Mouse (Mus musculus): ENCODE results near the gene Gm20219. TPM values are rescaled to one million over a fixed set of nuclear protein-coding genes. Genes with fewer than 3 reads are reported as not detected.
A peak's percentile ranks its signal among the peaks of the same experiment; 100 is the strongest.
"Not testable (repeated sequence)": the region's sequence is repeated elsewhere in the genome, so short reads cannot be mapped to it uniquely, and the experiment has no call there.

Gm20219 gene
- polyA plus RNA-seq, 1 experiment from 2014 or later: 0.08 TPM

DNA sequence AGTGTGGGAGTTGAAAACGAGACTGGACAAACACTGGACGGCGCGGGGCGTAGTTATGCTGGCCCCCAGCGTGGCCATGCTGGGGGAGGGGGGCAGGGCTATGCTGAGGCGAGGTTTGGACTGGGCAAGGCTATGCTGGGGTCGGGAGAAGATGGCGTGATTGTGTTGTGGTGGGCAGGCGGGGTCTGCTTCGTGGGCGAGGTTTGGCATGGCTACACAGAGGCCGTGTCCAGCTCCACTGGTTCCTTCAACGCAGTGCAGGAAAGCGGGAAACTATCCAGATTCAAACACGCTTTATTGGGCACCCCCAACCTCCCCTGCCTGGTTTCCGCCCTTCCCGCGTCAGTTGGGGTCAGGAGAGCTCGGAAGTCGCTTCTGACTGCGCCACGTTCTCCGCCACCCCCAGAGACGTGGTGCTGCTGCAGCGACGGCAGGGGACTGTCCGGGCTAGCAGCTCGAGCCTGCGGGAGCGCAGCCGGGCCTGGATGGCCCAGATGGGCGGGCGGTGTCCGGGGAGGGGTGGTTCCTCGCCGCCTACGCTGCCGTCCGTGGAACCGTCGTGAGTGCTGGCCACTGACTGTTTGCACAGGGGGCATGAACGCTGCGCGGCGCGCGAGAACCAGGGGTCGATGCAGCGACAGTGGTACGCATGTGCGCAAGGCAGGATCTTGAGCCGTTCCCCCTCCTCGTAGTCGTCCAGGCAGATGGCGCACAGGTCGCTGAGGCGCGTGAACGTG, 43.0 kb downstream of the Gm20219 start:
- H3K27ac ChIP-seq: no peak overlapping the region
- H3K4me2 ChIP-seq: peak overlapping the region; percentile 14; the same call in 1 of the 2 replicates
- no peak for ATAC-seq (ENCODE audit: low read depth)
- 7% methylated on average over 60 of the region's 60 CpGs for WGBS (ENCODE audit: insufficient replicate concordance)
- peaks cover 20% of the 10 kb centered on the region for H3K4me1 ChIP-seq (replicated peaks)
- H3K9me3 ChIP-seq (replicated peaks): no peaks in the 10 kb centered on the region
- peak overlapping the region; percentile 12; the same call in 1 of the 2 replicates for H3K4me3 ChIP-seq (replicated peaks)
- H3K9ac ChIP-seq: no peak overlapping the region
- DNase-seq: no peak
- no peaks in the 10 kb centered on the region for H3K36me3 ChIP-seq
- H3K27me3 ChIP-seq: peaks cover 79% of the 10 kb centered on the region

DNA sequence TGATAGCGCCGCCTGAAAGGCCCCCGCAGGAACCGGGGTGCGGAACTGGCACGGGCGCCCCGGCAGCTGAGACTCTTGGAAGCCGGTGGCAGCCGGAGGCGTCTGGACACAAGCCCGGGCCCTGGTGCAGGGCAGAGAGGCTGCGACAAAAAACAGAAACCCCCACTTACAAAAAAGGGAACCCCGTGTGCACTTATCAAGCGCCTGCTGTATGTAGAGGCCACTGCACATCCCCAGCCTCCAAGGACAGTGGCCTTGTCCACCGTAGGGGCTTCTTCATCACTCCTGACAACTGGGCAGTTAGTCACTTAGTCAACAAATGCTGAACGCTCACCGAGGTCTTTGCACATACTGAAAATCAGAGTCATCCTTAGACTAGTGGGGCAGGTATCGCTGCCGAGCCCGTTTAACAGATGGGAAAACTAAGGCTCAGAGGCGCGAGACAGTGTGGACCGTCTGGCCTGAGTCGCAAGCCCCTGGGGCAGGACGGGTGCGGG, 43.7 kb downstream of the Gm20219 start:
- H3K27ac ChIP-seq: no peak overlapping the region
- no peak overlapping the region for H3K4me3 ChIP-seq (replicated peaks)
- H3K9ac ChIP-seq: no peak overlapping the region
- WGBS (ENCODE audit: insufficient replicate concordance): 20% methylated on average over 27 of the region's 27 CpGs
- ATAC-seq (ENCODE audit: low read depth) (no peak), DNase-seq (no peak)
- peaks cover 15% of the 10 kb centered on the region for H3K4me1 ChIP-seq (replicated peaks)
- H3K4me2 ChIP-seq: peak overlapping the region; percentile 34; the same call in 1 of the 2 replicates
- H3K27me3 ChIP-seq: peaks cover 73% of the 10 kb centered on the region
- H3K9me3 ChIP-seq (replicated peaks): no peaks in the 10 kb centered on the region
- H3K36me3 ChIP-seq: no peaks in the 10 kb centered on the region

DNA sequence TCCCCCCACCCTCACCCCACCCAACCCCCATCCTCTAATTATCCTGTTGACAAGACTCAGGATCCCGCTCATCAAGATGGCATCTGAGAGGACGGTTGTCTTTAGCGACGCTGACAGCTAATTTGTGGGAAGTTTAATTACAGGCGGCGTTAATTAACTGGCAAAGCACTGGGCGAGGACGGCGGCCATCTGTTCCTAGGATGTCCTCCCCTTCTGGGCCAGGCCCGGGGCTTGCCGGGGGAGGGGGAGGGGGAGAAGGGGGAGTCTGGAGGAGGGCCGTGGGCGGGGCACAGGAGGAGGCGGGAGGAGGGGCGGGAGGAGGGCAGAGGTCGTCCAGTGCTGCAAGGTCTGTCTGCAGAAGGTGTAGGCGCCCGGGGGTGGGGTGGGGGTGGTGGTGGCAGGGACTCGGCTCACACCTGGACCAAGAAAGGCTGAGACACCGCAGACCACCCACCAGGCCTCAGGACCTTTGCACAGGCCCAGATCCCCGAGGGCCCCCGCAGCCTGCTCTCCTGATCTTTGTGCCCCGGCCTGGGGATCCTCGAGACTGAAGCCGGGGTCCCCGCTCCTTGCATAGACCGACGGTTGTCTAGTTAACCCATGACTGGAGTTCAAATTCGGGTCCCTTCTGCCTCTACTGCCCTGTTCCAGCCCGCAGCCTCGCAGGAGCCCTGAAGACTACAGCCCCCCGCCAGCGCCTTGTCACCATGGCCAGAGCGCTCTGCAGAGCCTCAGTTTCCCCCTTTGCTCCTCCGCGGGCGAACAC, 44.3 kb downstream of the Gm20219 start:
- WGBS (ENCODE audit: insufficient replicate concordance): 7% methylated on average over 35 of the region's 37 CpGs
- peaks cover 66% of the 10 kb centered on the region for H3K27me3 ChIP-seq
- no peaks in the 10 kb centered on the region for H3K9me3 ChIP-seq (replicated peaks)
- H3K9ac ChIP-seq: no peak overlapping the region
- DNase-seq (no peak), ATAC-seq (ENCODE audit: low read depth) (no peak)
- H3K4me3 ChIP-seq (replicated peaks): no peak overlapping the region
- no peaks in the 10 kb centered on the region for H3K36me3 ChIP-seq
- peak overlapping the region; percentile 34; the same call in 1 of the 2 replicates for H3K4me2 ChIP-seq
- peaks cover 15% of the 10 kb centered on the region for H3K4me1 ChIP-seq (replicated peaks)
- H3K27ac ChIP-seq: no peak overlapping the region

DNA sequence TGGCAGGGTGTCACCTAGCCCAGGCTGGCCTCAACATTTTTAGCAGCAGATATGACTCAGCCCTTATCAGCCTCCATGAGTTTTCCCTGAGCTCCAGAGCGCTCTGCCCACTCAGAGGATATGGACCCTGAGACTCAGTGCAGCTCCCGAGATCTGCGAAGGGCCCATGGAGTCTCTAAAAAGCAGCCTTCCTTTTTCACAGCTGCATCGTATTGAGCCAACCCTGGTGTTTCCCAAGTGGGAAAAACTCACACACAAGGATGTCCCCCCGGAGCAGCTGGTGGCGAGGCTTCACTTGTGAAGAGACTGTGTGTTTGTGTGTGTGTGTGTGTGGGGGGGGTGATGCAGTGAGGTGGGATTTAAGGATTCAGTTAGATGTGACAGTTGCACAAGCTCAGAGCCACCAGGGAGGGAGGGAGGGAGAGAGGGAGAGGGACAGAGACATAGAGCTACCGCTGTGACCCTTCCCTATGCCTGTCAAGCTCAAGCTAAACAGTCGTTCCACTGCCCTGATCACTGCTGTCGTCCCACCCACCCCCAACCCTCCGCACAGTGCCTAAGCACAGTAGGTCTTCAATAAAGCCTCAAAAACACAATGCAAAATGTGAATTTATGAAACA, 45.1 kb downstream of the Gm20219 start:
- Histone ChIP-seq H3K9me3 (replicated peaks) (no peaks in the 10 kb centered on the region), H3K9ac (no peak overlapping the region), H3K4me2 (0 out of 2 replicates have a peak overlapping the region, but pooled peaks have one; percentile 8), H3K4me3 (replicated peaks) (no peak overlapping the region), H3K27ac (no peak overlapping the region), H3K36me3 (no peaks in the 10 kb centered on the region), H3K27me3 (peaks cover 59% of the 10 kb centered on the region), H3K4me1 (replicated peaks) (peaks cover 15% of the 10 kb centered on the region)
- DNase-seq (no peak), ATAC-seq (ENCODE audit: low read depth) (no peak)
- 38% methylated on average over 10 of the region's 10 CpGs for WGBS (ENCODE audit: insufficient replicate concordance)

DNA sequence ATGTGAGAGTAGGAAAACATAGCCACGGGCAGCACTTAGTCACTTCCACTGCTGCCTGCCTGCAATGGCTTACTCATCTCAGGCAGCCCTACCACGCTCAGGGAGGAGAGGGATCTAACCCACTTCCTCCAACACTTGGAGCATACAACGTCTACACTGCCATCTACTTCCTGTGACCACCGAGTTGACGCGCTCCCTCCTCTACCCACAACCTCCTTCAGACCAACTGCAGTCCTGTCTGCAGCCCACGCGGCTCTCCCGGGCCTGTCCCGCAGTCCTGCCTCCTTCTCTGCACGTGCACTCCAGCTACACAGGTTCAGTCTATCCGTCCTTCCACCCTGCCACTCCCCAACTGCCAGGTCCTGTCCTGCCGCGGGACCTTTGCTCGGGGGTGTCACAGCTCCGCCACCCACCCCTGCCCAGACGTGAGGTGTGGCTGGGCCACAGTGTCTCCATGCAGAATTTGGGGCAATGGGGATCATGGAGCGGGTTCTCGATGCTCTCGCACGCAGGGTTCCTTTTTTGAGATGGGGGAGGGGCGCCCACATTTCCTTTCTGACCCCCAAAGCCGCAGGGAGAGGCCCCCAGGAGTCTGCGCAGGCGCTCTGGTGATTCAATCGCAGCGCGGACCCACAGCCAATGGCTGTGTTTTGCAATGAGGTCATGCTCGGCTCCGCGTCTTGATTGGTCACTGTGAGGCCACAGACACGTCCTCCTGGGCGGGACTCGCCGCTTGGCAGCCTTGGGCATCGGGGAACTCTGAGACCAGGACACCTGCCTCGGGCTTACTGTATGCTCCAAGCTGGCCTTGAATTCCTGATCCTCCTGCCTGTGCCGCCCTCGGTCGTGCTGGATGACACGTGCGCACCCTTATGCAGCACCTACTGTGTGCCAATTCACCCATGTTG, 46.8 kb downstream of the Gm20219 start:
- ATAC-seq (ENCODE audit: low read depth): peak; percentile 87
- 2% methylated on average over 42 of the region's 42 CpGs for WGBS (ENCODE audit: insufficient replicate concordance)
- peak overlapping the region; percentile 72 for H3K9ac ChIP-seq
- H3K9me3 ChIP-seq (replicated peaks): no peaks in the 10 kb centered on the region
- H3K4me3 ChIP-seq (replicated peaks): peak overlapping the region; percentile 56
- H3K4me1 ChIP-seq (replicated peaks): peaks cover 15% of the 10 kb centered on the region
- H3K4me2 ChIP-seq: peak overlapping the region; percentile 77
- H3K27ac ChIP-seq: peak overlapping the region; percentile 75
- DNase-seq: peak; percentile 83
- H3K27me3 ChIP-seq: peaks cover 44% of the 10 kb centered on the region
- H3K36me3 ChIP-seq: no peaks in the 10 kb centered on the region

DNA sequence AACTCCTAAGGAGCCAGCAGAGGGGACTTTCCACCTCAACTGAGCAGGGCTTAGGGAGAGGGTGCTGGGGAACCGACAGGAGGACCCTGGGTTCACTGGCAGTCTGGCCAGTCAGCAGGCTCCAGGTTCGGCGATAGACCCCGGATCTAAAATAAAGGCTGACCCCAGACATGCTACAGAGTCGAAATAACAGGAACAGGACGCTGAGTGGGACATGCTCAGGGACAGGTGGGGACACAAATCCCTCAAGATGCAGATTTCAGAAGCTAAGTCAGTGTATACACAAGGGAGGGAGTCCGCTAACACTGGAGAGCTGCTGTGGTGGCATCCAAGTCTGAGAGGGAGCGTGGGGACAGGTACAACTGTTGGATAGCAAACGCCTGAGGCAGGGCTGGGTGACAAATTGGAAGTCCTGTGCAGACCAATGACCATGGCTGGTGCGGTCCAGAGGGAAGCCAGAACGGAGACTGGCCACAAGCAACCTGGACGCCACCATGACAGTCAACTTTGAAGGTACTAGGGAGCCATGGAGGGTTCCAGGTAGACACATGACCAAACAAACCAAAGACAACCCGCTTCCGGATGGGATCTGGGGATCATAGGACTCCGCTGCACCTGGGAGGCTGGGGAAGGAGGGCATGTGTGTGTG, 47.6 kb downstream of the Gm20219 start:
- no peaks in the 10 kb centered on the region for H3K36me3 ChIP-seq
- 52% methylated on average over 15 of the region's 15 CpGs for WGBS (ENCODE audit: insufficient replicate concordance)
- H3K27me3 ChIP-seq: peaks cover 35% of the 10 kb centered on the region
- peak overlapping the region; percentile 77 for H3K4me2 ChIP-seq
- peaks cover 15% of the 10 kb centered on the region for H3K4me1 ChIP-seq (replicated peaks)
- DNase-seq (no peak), ATAC-seq (ENCODE audit: low read depth) (no peak)
- H3K9me3 ChIP-seq (replicated peaks): no peaks in the 10 kb centered on the region
- H3K4me3 ChIP-seq (replicated peaks): peak overlapping the region; percentile 56
- H3K9ac ChIP-seq: peak overlapping the region; percentile 72
- H3K27ac ChIP-seq: peak overlapping the region; percentile 75; the same call in 1 of the 2 replicates

DNA sequence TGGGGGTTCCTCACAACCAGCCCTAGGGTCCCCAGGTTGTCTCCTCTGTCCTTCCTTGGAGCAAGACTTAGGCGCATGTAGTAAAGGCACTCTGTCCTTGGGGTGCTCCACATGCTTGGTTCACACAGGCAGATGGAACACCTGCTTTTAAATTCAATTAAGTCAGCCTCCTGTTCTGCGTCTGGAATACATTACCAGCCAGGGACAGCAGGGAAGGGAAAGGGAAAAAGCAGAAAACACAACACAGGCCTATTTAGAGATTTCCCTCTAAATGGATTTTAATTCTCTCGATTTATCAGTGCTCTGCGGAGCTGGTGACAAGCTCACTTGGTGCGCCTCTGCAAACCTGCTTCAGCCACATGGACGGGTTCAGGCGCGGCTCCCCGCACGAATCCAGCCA, 48.8 kb downstream of the Gm20219 start:
- no peaks in the 10 kb centered on the region for H3K9me3 ChIP-seq (replicated peaks)
- no peaks in the 10 kb centered on the region for H3K36me3 ChIP-seq
- H3K9ac ChIP-seq: no peak overlapping the region
- peaks cover 23% of the 10 kb centered on the region for H3K27me3 ChIP-seq
- H3K27ac ChIP-seq: no peak overlapping the region
- H3K4me1 ChIP-seq (replicated peaks): peaks cover 15% of the 10 kb centered on the region
- no peak for ATAC-seq (ENCODE audit: low read depth)
- no peak for DNase-seq
- H3K4me2 ChIP-seq: no peak overlapping the region
- WGBS (ENCODE audit: insufficient replicate concordance): 71% methylated on average over 10 of the region's 10 CpGs
- no peak overlapping the region for H3K4me3 ChIP-seq (replicated peaks)

DNA sequence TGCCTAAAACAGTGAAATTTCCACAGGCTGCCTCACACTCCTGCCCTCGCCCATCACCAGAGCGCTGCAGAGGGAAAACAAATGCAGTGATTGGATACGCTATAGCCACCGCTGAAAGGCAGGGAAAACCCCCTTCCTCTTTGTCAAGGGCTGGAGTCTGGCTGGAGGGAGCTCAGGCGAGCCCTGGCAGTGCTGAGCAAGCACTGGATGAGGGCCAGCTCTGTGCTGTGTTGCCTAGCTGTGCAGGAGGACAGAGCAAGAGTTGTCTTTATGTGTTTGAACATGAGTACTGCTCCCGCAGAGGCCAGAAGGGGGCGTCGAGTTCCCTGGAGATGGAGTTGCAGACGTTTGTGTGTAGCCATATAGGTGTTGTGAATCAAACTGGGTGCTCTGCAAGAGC, 51.7 kb downstream of the Gm20219 start:
- no peak overlapping the region for H3K4me3 ChIP-seq (replicated peaks)
- no peak for DNase-seq
- peaks cover 6% of the 10 kb centered on the region for H3K4me1 ChIP-seq (replicated peaks)
- no peaks in the 10 kb centered on the region for H3K9me3 ChIP-seq (replicated peaks)
- H3K27ac ChIP-seq: no peak overlapping the region
- 24% methylated on average over 9 of the region's 9 CpGs for WGBS (ENCODE audit: insufficient replicate concordance)
- no peak for ATAC-seq (ENCODE audit: low read depth)
- H3K4me2 ChIP-seq: no peak overlapping the region
- H3K36me3 ChIP-seq: no peaks in the 10 kb centered on the region
- no peak overlapping the region for H3K9ac ChIP-seq
- no peaks in the 10 kb centered on the region for H3K27me3 ChIP-seq

DNA sequence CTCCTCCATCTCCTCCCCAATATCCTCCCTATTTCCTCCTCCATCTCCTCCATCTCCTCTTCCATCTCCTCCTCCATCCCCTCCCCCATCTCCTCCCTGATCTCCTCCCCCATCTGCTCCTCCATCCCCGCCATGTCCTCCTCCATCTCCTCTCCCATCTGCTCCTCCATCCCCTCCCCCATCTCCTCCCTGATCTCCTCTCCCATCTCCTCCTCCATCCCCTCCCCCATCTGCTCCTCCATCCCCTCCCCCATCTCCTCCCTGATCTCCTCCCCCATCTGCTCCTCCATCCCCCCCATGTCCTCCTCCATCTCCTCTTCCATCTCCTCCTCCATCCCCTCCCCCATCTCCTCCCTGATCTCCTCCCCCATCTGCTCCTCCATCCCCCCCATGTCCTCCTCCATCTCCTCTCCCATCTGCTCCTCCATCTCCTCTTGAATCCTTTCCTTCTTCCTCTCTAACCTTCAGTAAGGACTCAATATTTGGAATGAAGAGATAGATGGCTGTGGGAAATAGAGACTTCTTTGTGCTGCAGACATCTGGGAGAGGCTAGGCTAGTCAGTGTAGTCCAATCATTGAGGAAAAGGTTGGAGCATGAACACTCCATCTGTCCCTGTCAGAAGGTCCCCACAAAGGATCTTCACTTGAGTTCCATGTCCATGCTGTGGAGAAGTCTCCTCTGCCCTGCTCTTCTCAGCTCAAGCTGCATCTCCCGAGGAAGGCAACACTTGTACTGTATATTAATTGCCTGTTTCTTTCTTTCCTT, 52.4 kb downstream of the Gm20219 start:
- H3K27me3 ChIP-seq; H3K9ac ChIP-seq; H3K4me3 ChIP-seq (replicated peaks); ATAC-seq (ENCODE audit: low read depth); H3K4me2 ChIP-seq; H3K27ac ChIP-seq; H3K36me3 ChIP-seq; H3K9me3 ChIP-seq (replicated peaks); H3K4me1 ChIP-seq (replicated peaks); DNase-seq: not testable (repeated sequence)
- 40% methylated on average over 2 of the region's 2 CpGs for WGBS (ENCODE audit: insufficient replicate concordance)
